Mouse (Mus musculus): Measurements from ENCODE around the gene Gria1. TPM values are rescaled to one million over a fixed set of nuclear protein-coding genes. Genes with fewer than 3 reads are reported as not detected.

Gene Gria1
- polyA plus RNA-seq, 1 experiment from 2014 or later: 0.29 TPM

DNA sequence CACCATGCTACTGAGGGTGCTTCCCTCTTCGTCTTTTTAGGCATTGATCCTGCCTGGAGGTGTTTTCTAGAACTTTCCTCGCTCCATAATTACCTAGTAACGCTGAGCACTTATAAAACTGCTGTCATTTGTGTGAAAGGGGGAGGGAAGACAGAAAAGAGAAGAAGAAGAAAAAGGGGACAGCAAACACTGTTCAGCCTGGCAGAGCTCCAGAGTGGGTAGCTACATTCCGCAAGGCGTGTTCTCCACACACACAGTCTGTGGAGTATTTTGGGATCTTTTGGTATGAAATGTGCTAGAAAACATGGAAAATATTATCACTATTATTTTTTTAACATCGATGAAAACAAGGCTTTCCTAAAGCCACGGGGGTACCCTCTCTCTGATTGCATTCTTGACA is 5.8 kb upstream of the Gria1 start:
- TF ChIP-seq CTCF (IDR thresholded peaks at IDR 0.05; ENCODE audit: low read depth): no peak
- ATAC-seq (ENCODE audit: insufficient read depth): no peak

DNA sequence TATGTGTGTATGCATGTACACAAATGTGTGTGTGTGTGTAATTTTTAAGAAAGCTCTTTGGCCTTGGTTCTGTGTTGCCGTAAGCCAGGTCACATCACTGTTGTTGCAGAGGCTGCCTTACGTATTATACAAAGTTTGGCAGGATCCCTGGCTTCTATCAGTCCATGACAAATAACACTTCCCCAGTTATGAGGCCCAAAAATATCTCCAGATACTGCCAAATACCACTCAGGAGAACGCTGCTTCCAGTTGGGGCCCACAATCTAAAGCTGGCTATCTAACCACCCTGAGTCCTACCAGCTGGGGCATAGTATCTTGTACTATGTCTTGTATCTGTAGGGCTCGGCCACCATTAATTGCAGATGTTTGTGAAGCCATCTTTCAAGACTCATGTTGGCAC is 3.4 kb upstream of the Gria1 start:
- Histone ChIP-seq H3K9ac (no peak overlapping the region), H3K4me2 (no peak overlapping the region), H3K27me3 (ENCODE audit: insufficient read depth, low read length) (0 out of 2 replicates have a peak, but pooled peaks cover 5% of the 10 kb centered on the region), H3K4me3 (ENCODE audit: low read depth, low read length) (no peak overlapping the region), H3K27ac (ENCODE audit: low read depth) (no peak overlapping the region), H3K36me3 (ENCODE audit: insufficient read depth) (no peaks in the 10 kb centered on the region), H3K9me3 (ENCODE audit: low read depth, low read length) (no peaks in the 10 kb centered on the region), H3K4me1 (ENCODE audit: insufficient read depth) (no peaks in the 10 kb centered on the region)
- DNase-seq (peak; percentile 22), ATAC-seq (ENCODE audit: insufficient read depth) (no peak)
- no peak for TF ChIP-seq CTCF (IDR thresholded peaks at IDR 0.05; ENCODE audit: low read depth)
- 55% methylated on average over 4 of the region's 4 CpGs for WGBS

More for the DNA sequence above, 5.8 kb upstream of the Gria1 start:
- Histone ChIP-seq H3K4me3 (ENCODE audit: low read depth, low read length) (no peak overlapping the region), H3K27me3 (ENCODE audit: insufficient read depth, low read length) (no peaks in the 10 kb centered on the region), H3K4me2 (no peak overlapping the region), H3K27ac (ENCODE audit: low read depth) (no peak overlapping the region), H3K9me3 (ENCODE audit: low read depth, low read length) (no peaks in the 10 kb centered on the region), H3K9ac (no peak overlapping the region), H3K4me1 (ENCODE audit: insufficient read depth) (no peaks in the 10 kb centered on the region), H3K36me3 (ENCODE audit: insufficient read depth) (no peaks in the 10 kb centered on the region)
- WGBS: 65% methylated on average over 7 of the region's 7 CpGs
- DNase-seq: no peak

DNA sequence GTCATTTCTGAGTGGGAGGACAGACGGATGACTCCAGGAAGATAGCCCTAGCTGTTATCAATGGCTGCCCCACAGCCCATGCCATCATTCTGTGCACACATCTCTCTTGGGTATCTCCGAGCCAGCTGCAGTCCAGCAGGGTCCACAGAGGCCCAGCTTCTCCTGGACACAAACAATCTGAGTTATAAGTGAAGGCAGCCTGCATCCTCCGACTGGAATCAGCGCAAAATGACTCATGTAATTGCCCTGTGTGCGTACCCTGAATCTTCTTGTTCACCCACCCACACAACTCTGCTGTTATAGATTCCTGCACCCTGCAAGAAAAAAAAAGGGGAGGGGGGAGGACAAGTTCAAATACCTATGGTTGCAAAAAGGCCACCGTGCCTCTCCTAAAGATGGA is 576 bp upstream of the Gria1 start:
- 0 out of 2 replicates have a peak, but pooled peaks cover 5% of the 10 kb centered on the region for H3K27me3 ChIP-seq (ENCODE audit: insufficient read depth, low read length)
- no peak overlapping the region for H3K9ac ChIP-seq
- no peaks in the 10 kb centered on the region for H3K9me3 ChIP-seq (ENCODE audit: low read depth, low read length)
- no peak for DNase-seq
- no peaks in the 10 kb centered on the region for H3K4me1 ChIP-seq (ENCODE audit: insufficient read depth)
- WGBS: 74% methylated on average over 6 of the region's 6 CpGs
- TF ChIP-seq CTCF (IDR thresholded peaks at IDR 0.05; ENCODE audit: low read depth): no peak
- no peaks in the 10 kb centered on the region for H3K36me3 ChIP-seq (ENCODE audit: insufficient read depth)
- ATAC-seq (ENCODE audit: insufficient read depth): no peak
- no peak overlapping the region for H3K4me3 ChIP-seq (ENCODE audit: low read depth, low read length)
- no peak overlapping the region for H3K27ac ChIP-seq (ENCODE audit: low read depth)
- no peak overlapping the region for H3K4me2 ChIP-seq

DNA sequence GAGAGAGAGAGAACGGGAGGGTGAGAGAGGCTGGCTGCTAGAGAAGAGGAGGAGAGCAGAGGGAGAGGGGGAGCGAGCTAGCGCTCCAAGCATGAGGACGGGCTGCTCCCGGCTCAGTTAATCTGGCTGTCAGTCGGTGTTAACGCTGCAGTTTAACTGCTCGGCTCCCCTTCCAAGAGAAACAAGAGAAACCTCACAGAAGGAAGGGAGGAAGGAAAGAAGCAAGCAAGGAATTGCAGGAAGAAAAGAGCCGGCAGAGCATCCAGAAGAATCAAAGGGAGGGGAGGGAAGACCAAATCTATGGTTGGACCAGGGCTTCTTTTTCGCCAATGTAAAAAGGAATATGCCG is 478 bp downstream of the Gria1 start:
- H3K4me3 ChIP-seq (ENCODE audit: low read depth, low read length): peak overlapping the region; percentile 3; the same call in 1 of the 2 replicates
- no peaks in the 10 kb centered on the region for H3K36me3 ChIP-seq (ENCODE audit: insufficient read depth)
- H3K9me3 ChIP-seq (ENCODE audit: low read depth, low read length): no peaks in the 10 kb centered on the region
- H3K9ac ChIP-seq: no peak overlapping the region
- no peak for TF ChIP-seq CTCF (IDR thresholded peaks at IDR 0.05; ENCODE audit: low read depth)
- no peak overlapping the region for H3K27ac ChIP-seq (ENCODE audit: low read depth)
- 0 out of 2 replicates have a peak, but pooled peaks cover 5% of the 10 kb centered on the region for H3K27me3 ChIP-seq (ENCODE audit: insufficient read depth, low read length)
- DNase-seq (peak; percentile 24), ATAC-seq (ENCODE audit: insufficient read depth) (no peak)
- no peaks in the 10 kb centered on the region for H3K4me1 ChIP-seq (ENCODE audit: insufficient read depth)
- H3K4me2 ChIP-seq: peak overlapping the region; percentile 40
- WGBS: 4% methylated on average over 11 of the region's 11 CpGs

DNA sequence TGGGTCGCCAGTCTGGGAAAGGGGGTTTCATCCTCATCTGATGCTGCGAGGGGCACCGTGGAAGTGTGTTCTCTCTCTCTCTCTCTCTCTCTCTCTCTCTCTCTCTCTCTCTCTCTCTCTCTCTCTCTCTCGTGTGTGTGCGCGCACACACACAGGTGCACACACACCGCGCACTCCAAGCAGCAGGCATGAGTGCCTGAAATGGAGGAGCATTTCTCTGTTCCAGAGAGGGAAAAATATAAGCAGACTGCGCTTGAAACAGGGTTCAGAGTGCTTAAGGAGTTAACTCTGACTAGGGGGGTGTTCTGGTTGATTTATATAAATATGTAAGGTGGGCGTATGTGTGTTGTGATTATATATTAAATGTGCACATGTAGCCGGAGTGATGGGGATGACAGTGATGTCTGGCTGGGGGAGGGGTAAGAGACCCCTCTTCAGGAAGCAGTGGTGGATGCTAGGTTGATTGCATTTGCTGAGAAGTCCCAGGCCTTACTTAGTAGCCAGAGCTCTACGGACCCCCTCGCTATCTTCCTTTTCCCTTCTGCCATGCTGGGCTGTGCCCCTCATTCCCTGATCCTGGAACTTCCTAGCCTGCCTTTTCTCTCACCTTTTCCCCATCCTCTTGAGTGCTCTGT is 1.2 kb downstream of the Gria1 start:
- TF ChIP-seq CTCF (IDR thresholded peaks at IDR 0.05; ENCODE audit: low read depth): no peak
- H3K9ac ChIP-seq: no peak overlapping the region
- DNase-seq: no peak
- H3K27ac ChIP-seq (ENCODE audit: low read depth): no peak overlapping the region
- H3K27me3 ChIP-seq (ENCODE audit: insufficient read depth, low read length): 0 out of 2 replicates have a peak, but pooled peaks cover 5% of the 10 kb centered on the region
- no peaks in the 10 kb centered on the region for H3K4me1 ChIP-seq (ENCODE audit: insufficient read depth)
- H3K4me3 ChIP-seq (ENCODE audit: low read depth, low read length): no peak overlapping the region
- H3K9me3 ChIP-seq (ENCODE audit: low read depth, low read length): no peaks in the 10 kb centered on the region
- no peaks in the 10 kb centered on the region for H3K36me3 ChIP-seq (ENCODE audit: insufficient read depth)
- ATAC-seq (ENCODE audit: insufficient read depth): no peak
- 37% methylated on average over 13 of the region's 13 CpGs for WGBS
- peak overlapping the region; percentile 40; the same call in 1 of the 2 replicates for H3K4me2 ChIP-seq

DNA sequence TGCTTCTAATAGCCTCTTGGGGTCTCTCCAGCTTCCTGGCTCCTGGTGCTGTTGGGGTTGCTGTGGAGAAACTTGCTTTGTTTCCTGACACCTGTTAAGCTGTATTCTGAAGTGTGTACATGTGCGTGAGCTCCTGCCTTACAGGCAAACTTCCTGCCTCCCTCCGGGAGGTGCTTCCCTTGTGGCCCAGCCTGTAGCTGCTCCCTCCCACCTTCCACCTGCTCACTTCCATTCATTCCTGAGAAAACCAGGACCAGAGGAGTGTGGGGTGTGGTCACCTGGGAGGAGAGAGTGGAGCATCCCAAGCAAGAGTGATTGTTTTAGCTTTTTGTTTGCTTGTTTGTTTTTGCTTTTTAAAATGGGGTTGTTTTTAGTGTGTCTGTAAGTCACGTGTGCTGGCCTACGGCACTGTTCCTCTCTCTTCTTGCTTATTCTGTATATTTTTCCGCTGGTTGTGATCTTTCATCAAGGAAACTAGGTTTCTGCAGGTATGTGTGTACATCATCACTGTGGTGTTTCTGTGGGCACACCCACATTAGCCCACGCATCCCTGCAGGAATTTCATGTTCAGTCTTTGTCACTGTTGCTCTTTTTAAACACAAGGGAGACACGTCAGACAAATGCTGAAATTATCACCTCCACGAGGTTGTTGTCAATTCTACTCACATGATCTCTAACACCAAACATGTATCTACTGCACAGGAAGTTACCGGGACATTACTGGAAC is 2.4 kb downstream of the Gria1 start:
- DNase-seq (no peak), ATAC-seq (ENCODE audit: insufficient read depth) (no peak)
- Histone ChIP-seq H3K36me3 (ENCODE audit: insufficient read depth) (no peaks in the 10 kb centered on the region), H3K9ac (no peak overlapping the region), H3K4me3 (ENCODE audit: low read depth, low read length) (no peak overlapping the region), H3K27ac (ENCODE audit: low read depth) (no peak overlapping the region), H3K27me3 (ENCODE audit: insufficient read depth, low read length) (0 out of 2 replicates have a peak, but pooled peaks cover 5% of the 10 kb centered on the region), H3K9me3 (ENCODE audit: low read depth, low read length) (no peaks in the 10 kb centered on the region), H3K4me1 (ENCODE audit: insufficient read depth) (no peaks in the 10 kb centered on the region), H3K4me2 (no peak overlapping the region)
- WGBS: 50% methylated on average over 9 of the region's 9 CpGs
- TF ChIP-seq CTCF (IDR thresholded peaks at IDR 0.05; ENCODE audit: low read depth): no peak

DNA sequence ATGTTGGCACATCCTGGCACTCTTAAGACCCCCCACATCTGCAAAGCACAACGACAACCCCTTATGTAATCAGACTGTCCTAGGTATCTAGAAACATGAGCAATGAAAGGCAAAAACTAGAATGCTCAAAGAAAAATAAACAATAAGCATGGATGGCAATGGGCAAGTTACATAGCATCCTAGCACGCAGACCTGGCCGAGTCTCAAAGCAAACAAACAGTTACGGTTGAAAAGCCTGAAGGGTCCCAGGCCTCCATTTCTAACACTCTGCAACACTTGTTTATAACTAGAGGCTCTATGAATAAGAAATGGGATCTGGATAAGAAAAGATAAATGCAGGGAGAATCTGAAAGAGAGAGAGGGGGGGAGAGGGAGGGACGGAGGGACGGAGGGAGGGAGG is 3.2 kb downstream of the Gria1 start:
- Histone ChIP-seq H3K36me3 (ENCODE audit: insufficient read depth) (no peaks in the 10 kb centered on the region), H3K9ac (no peak overlapping the region), H3K27me3 (ENCODE audit: insufficient read depth, low read length) (0 out of 2 replicates have a peak, but pooled peaks cover 5% of the 10 kb centered on the region), H3K4me3 (ENCODE audit: low read depth, low read length) (no peak overlapping the region), H3K27ac (ENCODE audit: low read depth) (no peak overlapping the region), H3K9me3 (ENCODE audit: low read depth, low read length) (no peaks in the 10 kb centered on the region), H3K4me2 (no peak overlapping the region), H3K4me1 (ENCODE audit: insufficient read depth) (no peaks in the 10 kb centered on the region)
- DNase-seq: no peak
- WGBS: 32% methylated on average over 6 of the region's 6 CpGs
- no peak for ATAC-seq (ENCODE audit: insufficient read depth)
- TF ChIP-seq CTCF (IDR thresholded peaks at IDR 0.05; ENCODE audit: low read depth): no peak
